Mouse (Mus musculus) testis, postnatal 10 days (tissue): ENCODE measurements around the gene Metap1d.

Experiments
- DNase-seq: peaks from one replicate; pipeline ENCODE4 v3.0.0; 2021; ENCODE audit warnings: low spot score

Metap1d gene

DNA sequence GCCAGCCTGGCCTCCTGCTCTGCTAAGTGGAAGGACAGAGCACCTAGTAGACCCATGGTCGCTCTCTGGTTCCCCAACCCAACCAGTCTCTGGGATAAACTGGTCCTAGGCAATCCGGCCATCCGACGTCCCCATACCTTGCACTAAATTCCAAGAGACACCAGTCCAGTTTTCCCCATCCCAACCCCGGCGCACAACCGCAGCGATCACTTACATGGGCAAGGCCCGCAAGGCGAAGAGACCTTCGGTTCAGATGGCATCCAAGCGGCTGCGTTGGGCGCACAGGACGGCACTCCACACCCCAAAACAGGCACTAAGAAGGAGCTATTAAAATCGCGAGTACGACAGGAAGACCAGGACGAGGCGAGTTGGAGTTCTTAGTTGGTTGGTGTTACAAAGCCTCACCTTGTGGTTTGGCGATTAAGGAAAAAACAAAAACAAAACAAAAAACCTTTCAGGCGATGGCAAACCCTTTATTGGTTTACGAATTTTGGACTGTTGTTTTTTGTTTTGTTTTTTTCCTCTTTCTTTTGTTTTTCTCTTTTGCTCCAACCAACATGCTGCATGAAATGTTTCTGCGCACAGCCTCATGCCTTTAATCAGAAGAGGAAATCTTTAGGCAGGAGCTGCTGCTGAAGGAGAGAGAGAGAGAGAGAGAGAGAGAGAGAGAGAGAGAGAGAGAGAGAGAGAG is 74.4 kb downstream of the Metap1d start:
- DNase-seq, result no peak

DNA sequence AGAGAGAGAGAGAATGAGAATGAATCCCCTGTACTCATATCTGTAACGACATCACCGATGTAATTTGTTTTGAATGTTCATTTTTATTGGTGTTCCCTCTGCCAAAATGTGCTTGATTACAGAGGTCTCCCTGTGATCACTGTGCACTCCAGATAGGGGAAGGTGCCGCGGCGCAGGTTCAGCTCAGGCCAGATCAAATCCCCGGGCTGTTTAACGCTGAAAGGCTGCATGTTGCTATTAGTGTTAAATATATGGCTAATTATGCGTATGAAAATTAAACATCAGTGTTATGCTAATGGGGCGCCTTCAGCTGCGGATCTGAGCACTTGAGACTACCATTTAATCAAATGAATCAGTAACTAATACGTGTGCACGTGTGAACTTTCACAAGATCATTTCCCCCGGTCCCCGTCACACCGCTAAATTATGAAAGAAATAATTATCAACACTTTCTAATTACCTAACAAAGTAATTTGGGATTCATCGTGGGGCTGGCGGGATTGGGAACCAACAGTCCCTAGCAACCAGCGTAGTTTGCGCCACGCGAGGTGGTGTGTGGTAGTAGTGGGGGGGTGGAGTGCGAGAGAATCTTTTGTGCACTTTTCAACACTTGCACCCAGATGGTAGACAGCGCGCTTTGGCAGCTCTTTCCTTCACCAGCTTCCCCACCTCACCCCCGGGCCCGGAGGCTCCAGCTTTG is 75.1 kb downstream of the Metap1d start, which contains the start of gene Dlx1:
Dlx1 (plus strand) TSS at position 100 of the 700 bp plus-strand sequence.
- no peak for DNase-seq

DNA sequence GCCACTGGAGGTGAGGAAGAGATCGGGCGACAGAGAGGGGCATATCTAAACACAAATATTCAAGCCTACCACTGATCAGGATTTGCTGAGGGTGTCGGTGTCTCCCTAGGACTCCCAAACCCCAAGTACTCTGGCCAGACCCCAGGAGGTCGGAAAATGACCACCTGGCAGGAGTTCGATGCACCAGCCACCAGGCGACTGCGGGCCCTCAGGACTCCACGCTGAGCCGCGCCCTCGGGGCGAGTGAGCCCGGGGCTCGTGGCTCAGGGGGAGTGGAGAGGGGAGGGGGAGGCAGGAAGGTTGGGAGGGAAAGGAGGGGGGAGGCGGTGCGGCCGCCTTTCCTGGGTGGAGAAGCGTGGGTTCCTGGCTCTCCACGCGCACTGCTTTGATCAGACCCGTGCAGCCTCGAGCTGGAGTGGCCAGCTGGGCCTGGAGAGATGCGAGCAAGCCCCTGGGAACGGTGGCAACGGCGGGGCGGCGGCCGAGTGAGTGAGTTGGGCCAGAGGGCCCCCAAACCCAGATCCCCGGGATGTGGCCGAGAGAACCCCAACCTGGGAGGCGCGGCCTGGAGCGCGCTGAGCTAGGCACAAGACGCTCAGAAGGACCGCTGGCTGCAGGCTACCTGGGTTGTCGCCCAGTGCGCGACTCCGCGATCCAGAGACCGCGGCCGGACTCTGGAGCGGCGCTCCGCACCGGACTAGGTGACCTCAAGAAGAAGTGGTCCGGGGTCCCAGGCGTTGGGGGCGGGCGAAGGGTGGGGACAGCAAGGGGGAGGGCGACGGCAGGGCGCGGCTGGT is 75.8 kb downstream of the Metap1d start:
- no peak for DNase-seq

DNA sequence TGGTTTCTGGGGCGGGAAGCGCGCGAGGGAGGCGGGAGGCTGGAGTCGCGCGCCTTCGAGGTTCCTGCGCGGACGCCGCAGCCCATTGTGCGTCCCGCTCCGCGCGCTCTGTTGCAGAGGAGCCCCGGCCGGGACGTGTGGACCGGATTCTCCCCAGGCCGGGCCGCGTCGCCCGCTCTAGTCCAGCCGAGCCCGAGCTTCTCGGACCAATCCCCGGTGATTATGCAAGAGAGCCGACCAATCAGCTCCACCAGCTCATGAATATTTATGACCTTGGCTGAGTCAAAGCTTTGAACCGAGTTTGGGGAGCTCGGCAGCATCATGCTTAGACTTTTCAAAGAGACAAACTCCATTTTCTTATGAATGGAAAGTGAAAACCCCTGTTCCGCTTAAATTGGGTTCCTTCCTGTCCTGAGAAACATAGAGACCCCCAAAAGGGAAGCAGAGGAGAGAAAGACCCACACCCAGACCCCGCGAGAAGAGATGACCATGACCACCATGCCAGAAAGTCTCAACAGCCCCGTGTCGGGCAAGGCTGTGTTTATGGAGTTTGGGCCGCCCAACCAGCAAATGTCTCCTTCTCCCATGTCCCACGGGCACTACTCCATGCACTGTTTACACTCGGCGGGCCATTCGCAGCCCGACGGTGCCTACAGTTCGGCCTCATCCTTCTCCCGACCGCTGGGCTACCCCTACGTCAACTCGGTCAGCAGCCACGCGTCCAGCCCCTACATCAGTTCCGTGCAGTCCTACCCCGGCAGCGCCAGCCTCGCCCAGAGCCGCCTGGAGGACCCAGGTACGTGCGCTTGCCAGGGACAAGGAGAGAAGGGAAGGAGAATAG is 76.7 kb downstream of the Metap1d start:
- DNase-seq, result peak; percentile 74

DNA sequence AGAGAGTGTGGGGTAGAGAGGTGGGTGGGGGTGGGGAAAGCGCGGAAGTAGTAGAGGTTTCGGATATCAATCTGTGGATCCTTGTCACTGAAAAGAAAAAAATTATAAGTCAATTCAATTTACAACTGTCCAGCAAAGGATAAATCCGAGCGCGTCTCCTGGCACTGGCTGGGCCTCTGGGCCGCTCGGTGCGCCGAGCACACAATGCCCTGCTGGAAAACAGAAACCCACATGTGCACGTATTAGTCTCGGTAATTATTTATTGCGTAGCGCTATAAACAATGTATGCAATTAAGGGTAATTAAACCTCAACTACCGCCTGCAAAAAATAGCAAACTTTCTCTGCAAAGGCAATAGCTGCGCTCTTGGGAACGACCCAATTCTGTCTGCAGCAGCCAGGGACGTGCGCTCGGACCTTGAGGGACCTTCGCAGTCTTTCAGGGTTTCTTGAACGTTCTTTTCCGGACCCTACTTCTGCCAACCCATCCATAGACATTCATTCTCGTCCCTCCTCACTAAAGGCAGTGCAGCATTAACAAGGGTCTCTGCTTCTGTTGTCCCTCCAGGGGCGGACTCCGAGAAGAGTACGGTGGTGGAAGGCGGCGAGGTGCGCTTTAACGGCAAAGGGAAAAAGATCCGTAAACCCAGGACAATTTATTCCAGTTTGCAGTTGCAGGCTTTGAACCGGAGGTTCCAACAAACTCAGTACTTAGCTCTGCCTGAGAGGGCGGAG is 77.5 kb downstream of the Metap1d start:
- peak; percentile 37 for DNase-seq

DNA sequence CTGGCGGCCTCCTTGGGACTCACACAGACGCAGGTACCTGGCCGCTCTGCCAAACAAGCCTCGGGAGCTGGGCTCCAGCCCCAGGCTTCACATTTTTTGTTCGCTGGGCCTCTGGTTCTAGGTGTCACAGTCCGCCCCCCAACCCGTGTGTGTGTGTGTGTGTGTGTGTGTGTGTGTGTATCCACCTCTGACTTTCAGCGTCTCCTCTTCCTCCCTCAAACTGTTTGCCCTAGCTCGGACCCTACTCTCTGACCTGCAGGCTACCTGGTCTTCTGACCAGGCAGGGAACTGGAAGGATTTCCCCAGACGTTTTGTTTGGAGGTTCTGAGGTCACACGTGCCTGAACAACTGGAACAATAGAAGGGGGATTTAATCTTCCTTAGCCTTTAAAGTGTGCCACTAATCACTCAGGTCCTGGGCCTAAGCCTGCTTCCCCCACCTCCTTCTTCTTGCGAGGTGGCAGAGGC is 78.1 kb downstream of the Metap1d start:
- peak; percentile 42 for DNase-seq

DNA sequence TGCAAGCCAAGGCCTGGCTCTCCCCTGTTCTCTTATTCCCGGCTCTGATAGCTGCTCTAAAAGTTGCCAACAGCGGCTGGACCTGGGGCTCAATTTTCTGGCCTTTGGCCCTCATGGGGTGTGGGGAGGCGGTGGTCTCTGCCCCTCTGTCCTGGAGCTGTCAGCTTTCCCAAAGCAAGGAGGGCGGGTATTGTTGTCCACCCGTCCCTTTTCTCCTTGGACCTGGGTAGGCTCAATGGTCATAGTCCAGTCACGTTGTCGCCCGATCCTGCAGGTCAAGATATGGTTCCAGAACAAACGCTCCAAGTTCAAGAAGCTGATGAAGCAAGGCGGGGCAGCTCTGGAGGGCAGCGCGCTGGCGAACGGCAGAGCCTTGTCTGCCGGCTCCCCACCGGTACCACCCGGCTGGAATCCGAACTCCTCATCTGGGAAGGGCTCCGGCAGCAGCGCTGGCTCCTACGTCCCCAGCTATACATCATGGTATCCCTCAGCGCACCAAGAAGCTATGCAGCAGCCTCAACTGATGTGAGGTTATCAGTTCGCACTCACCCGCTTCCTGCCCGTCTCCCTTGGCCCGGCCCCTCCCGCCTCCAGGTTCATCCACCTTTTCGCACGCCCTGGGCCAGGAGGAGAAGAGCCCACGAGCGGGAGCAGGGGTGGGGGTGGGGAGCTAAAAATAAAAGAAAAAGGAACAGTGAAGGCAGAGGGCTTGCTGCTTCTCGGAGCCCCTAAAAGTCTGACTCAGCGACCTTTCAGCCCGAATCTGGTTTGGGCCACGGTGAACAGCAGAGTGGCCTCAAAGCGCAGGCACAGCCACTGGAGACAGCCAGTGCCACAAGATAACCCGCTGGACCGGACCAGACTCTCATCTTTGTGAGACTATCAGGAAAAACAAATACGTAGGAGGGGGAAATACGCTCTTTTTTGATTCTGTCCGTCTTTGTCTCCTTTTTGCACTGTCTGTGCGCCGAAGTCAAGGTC is 79.2 kb downstream of the Metap1d start:
- DNase-seq, result peak; percentile 41

DNA sequence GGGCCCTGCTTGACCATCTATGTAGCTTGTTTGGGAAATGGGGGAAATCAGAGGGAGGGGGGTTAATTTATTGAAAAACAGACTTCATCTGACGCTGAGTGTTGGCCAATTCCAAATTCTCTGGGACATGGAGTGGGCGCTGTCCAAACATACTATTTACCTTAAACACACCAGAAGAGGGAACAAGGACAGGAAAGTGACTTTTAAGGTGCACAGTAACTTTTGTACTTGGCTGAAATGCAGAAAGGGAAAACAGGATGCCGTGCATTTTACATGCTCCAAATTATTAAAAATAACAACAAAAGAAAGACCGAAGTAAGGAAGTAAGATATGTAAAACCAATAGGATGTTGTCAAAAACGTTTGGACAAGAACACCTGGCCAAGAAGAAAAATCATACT is 80.0 kb downstream of the Metap1d start:
- no peak for DNase-seq

DNA sequence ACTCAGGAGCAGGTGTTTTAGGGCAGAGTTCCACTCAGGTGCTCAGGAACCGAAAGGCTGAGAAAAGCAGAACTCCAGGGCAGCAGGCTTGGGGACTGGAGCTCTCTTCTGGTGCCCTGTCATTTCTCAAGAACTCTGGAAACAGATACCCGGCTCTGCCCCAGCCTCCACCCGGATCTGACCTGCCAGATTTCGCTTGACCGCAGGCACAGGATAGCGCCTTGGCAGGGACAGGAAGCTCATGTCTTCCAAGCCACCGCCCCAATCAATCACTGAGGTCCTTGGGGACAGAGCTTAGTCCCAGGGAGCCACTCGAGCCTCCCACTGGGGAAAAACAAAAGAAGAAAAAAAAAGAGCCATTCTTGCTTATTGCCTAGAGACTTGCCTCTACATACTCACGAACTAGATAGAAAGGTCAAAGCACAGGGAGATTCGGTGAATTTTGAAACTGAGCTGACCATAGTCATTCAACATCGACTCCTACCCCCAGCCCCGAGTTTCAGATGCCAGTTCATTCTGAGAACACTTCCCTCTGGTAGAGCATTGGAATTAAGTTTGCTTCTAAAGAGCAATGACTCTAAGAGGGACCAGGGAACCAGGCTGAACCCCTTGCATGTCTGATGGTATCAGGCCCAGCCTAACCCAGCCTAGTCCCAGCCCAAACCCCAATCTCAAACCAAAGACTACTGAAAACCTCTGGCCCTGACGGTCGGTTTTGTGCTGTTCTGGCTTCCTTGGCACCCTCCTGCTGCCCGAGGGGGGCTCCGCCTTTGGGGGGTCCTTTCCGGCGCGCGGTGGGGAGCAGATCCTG is 81.4 kb downstream of the Metap1d start:
- peak; percentile 39 for DNase-seq

DNA sequence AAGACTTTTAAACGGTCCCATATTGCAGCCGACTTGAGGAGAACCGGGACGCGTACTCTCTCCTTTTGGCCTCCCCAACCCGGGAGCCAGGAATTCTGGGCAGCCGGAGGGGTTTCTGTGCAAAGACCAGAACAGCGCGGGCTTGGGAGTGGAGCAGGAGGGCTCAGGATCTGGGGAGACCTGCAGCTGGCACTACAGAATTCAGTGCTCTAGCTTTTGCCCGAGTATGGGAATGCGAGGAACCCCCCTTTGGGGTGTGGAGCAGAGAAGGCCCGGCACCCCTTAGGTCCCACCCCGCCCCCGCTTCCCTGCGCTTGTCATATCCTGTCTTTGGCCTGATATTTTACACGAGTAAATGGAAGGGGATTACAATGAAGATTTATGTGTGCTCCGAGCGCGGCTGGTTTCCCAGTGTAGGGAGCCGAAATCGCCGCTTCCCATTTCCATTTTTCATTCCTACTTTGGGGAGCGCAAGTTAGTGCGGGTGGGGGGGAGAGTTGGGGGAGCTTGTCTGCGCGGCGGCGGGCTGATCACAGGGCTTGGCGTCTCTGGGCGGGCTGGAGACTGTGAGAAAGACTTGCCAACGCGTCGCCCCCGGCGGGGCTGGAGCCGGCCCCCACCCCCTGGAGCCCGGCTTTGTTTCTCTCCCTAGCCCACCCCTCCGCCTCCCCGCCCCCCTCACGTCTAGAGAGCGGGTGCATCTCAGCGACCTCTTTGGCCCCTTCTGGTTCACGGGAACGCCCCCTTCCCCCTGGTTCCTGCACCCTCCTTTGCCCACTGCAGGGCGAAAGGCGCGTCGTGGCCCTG is 87.7 kb downstream of the Metap1d start:
- DNase-seq, result peak; percentile 47

DNA sequence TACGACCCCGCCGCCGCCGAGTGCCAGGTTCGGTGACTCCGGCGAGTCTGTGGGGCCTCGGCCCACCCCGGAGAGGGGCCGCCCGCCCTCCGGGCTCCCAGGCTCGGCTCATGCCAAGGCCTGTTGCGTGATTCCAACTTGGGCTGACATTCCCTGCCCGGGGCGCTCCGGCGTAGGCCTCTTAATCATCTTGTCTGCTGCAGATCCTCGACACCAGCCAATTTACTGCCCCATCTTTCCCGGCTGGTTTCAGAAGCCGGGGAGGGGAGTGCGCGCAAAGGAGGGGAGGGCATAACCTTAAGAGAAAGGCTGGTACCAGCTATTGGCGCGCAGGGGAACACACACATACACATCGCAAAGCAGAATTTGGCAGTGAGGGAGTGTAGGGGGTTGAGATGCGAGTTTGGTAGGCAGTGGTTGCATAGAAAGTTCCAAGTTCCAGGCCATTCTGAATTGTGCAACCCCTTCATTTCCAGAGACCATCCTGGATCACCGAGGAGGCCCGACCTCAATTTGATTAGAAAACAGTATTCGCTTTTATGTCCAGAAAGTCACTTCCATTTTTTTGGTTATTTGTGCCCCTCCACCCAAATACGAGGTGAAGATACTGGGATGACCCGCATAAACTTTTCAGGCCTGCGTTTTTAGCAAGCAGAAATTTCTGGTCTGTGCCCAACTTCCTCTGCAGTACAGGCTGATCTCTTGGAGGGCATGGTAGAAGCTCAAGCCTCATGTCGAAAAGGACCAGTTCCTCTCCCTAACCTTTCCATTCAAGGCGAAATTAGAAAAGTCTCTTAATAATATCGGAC is 88.5 kb downstream of the Metap1d start:
- DNase-seq, result peak; percentile 38

DNA sequence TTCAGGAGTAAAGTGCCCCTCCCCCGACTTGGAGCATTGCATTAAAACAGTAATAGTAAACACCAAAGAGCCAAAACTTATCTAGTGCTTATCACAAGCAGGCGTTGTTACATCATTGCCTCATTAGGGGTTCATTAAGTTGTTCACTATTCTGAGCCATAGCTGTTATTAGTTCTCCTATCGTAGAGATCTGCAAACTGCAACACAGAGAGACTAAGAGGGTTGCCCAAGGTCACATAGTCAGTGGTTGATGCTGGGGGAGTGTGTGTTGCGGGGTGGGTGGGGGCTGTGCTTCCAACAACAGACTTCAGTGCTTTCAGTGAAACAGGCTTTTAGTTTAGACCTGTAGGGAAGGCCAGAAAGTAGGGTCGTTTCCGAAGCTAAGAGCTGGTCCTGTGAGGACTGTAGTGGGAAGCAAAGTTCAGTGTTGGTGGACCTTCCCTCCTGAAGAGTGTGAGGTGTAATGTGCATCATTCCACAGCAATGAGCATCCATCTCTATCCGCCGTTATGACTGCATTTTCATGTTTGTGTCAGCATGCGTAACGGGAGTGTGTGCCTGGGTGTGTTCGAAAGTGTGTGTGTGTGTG is 89.2 kb downstream of the Metap1d start:
- DNase-seq, result no peak

DNA sequence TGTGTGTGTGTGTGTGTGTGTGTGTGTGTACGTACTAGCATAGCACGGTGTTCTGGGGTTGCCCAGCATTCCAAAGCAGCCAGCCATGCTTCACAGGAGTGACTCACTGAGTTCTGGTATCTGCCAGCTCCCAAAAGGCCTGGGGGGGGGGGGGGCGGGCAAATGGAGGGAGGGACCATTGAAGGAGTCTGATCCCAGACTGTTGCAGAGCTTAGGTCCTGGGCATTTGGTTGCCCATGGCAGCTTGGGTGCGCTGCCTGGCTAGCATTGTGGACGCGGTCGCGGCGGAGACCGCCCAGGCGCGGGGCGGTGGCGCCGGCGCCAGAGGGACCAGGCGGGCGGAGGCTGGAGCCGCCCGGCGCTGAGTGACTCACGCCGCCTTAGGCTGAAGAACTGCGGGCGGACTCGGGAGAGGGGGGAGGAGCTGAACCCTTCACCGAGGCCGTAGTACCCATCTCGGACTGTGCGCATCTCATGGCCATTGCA is 89.8 kb downstream of the Metap1d start:
- no peak for DNase-seq

DNA sequence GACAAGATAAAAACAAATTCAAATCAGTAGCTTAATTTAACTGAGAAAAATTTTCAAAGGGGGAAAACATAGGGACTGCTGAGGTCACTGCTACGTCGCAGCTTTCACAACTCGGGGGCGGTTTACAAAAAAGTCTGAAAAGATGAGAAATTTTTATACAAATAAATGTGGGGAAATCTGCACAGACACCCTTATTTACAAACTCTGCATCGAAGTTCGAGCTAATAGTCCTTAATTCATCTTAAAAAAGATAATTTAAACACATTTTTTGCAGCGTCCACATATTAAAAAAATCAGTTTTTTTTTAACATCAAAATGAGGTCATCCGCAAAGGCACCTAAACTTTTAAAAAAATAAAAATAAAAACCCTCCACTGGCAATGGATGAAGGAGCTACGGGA is 90.5 kb downstream of the Metap1d start:
- no peak for DNase-seq

DNA sequence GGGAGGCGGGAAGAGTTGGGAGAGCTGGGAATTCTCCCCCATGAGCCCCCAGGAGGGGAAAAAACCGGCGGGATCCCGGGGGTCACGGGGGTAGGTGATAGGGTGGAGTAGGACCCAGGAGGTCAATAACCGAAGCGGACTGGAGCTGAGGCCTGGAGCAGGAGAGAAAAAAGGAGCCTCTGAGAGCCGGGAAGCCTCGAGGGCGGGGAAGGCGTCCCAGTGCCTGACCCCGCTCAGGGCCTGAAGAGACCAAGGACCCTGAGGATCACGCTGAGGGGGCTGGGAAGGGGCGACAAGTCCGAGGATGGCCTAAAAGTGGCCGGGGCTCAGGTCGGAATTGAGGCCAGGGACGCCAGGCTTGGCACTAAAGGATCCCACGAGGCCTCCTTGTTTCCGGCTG is 90.9 kb downstream of the Metap1d start:
- DNase-seq, result peak; percentile 43

DNA sequence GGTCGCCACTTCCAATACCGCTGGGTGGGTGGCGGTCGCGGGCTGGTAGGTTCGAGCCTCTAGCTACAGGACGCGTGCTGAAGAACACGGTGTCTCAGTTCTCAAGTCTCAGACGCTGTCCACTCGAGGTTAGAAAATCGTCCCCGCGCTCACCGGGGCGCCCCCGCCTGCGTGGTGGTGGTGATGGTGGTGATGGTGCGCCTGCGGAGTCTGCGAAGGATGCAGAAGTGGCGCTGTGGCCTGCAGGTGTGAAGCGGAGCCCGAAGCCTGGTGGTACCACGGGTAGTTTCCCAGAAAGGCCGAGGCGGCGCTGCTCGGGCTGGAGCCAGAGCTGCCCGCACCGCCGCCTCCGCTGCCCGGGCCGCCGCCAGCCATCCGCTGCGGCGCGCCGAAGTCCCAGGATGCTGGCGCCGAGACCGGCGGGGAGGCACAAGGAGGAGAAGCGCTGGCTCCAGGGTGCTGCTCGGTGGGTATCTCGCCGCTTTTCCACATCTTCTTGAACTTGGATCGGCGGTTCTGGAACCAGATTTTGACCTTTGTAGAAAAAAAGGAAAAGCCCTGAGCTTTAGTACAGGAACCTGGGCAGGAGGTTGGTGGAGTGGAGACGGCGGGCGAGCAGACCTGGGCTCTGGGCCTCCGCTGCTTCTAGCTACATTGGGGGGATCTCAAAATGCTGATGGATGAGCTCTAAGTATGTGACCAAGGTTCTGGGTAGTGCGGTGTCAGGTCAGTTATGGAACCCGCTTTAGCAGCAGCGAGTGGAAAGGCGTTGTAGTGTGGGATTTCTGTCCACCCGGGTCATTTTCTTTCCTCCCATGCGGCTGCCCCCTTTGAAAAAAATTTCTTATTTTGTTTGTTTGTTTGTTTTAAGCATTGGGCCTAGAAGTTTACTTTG is 91.6 kb downstream of the Metap1d start:
- peak; percentile 45 for DNase-seq
